Mouse (Mus musculus) stomach, postnatal 0 days (tissue): ENCODE data around the gene Zfp800. TPM values are rescaled to one million over a fixed set of nuclear protein-coding genes. Genes with fewer than 3 reads are reported as not detected.

Experiments
- ATAC-seq: fragments of 200-750 bp; cut with Nextera tagmentation; 2 replicates; pipeline ENCODE4 v1.8.0; 2017; ENCODE audit not compliant: low FRiP score, low TSS enrichment
- DNase-seq: peaks from one replicate; pipeline ENCODE4 v3.0.0-alpha.2; 2016; ENCODE audit warnings: low spot score
- H3K27ac ChIP-seq: fragments of 300-500 bp; sonication (generic); replicated peaks from 2 replicates; pipeline ENCODE4 v1.5.1; 2014; ENCODE audit warnings: mild to moderate bottlenecking, control low read depth
- H3K27me3 ChIP-seq: fragments of 300-500 bp; sonication (generic); 2 replicates; pipeline ENCODE4 v1.6.1; 2014; ENCODE audit warnings: low read length; ENCODE audit not compliant: control insufficient read depth, insufficient read depth
- H3K36me3 ChIP-seq: fragments of 300-500 bp; sonication (generic); 2 replicates; pipeline ENCODE4 v1.6.1; 2014; ENCODE audit warnings: low read length, mixed read lengths; ENCODE audit not compliant: control insufficient read depth, insufficient read depth
- H3K4me1 ChIP-seq: fragments of 300-500 bp; sonication (generic); replicated peaks from 2 replicates; pipeline ENCODE4 v1.6.1; 2014; ENCODE audit warnings: antibody characterized with exemption; ENCODE audit not compliant: control insufficient read depth, insufficient read depth
- H3K4me2 ChIP-seq: fragments of 300-500 bp; sonication (generic); replicated peaks from 2 replicates; pipeline ENCODE4 v1.6.1; 2014; ENCODE audit warnings: low read depth, mild to moderate bottlenecking, control low read depth, moderate library complexity
- H3K4me3 ChIP-seq: fragments of 300-500 bp; sonication (generic); 2 replicates; pipeline ENCODE4 v1.5.1; 2014; ENCODE audit warnings: low read depth, low read length, control low read depth
- H3K9ac ChIP-seq: fragments of 300-500 bp; sonication (generic); 2 replicates; pipeline ENCODE4 v1.6.1; 2014; ENCODE audit warnings: mild to moderate bottlenecking, low read length, control low read depth, mixed read lengths
- H3K9me3 ChIP-seq: fragments of 300-500 bp; sonication (generic); 2 replicates; pipeline ENCODE4 v1.6.1; 2016; ENCODE audit warnings: low read length; ENCODE audit not compliant: control insufficient read depth
- CTCF ChIP-seq: IDR thresholded peaks from 2 replicates; pipeline ENCODE4 v1.5.1; 2016; ENCODE audit warnings: antibody characterized with exemption, low read depth, mild to moderate bottlenecking, moderate library complexity
- EP300 ChIP-seq: optimal IDR thresholded peaks from 2 replicates; pipeline ENCODE3; 2016; ENCODE audit warnings: antibody characterized with exemption
- WGBS: fragments of 180-500 bp; shearing (Covaris S2); extraction: QIAGEN DNeasy Blood & Tissue Kit; methylation state at CpG from one replicate; pipeline ENCODE4 v1.1.7; 2014; 5-methylcytosine and 5-hydroxymethylcytosine counted together
- polyA plus RNA-seq: library from polyadenylated mRNA; unstranded; fragments of >200 nt; fragmentation: Nextera tagmentation; extraction: Ambion mirVana; gene quantifications from 2 replicates; pipeline ENCODE4 v1.2.1, GENCODE M21; 2015

The Zfp800 gene
- polyA plus RNA-seq, 1 experiment from 2014 or later = 18.4 TPM

DNA sequence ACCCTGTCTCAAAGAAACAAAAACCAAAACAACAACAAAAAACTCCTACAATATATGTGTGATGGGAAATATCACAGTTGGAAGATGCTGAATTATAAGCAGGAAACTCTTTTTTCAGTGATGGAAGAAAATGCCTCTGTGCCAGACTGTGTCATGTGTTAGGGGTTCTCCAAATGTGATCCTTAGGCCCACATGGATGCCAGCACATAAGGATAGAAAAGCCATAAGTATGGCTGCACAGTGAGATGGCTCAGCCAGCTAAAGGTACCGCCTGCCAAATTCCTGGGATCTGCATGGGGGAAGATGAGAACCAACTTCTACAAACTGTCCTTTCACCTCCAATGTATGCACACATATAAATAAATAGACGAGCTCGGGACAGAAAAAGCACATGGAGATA is 82.6 kb downstream of the Zfp800 start:
- no peak for ATAC-seq
- H3K4me2 ChIP-seq = no peak overlapping the region
- 80% methylated on average over 3 of the region's 3 CpGs for WGBS

GRCm38 (mm10) chr6:28312067-28312466 is 85.7 kb downstream of the Zfp800 start:
- H3K27ac ChIP-seq = no peak overlapping the region
- no peak for TF ChIP-seq EP300
- TF ChIP-seq CTCF = no peak
- no peak overlapping the region for H3K9ac ChIP-seq
- no peaks in the 10 kb centered on the region for H3K27me3 ChIP-seq
- DNase-seq (no peak), ATAC-seq (no peak)
- H3K4me3 ChIP-seq = no peak overlapping the region
- no peaks in the 10 kb centered on the region for H3K4me1 ChIP-seq
- no peak overlapping the region for H3K4me2 ChIP-seq
- no peaks in the 10 kb centered on the region for H3K36me3 ChIP-seq
- WGBS = 53% methylated on average over 2 of the region's 2 CpGs
- H3K9me3 ChIP-seq = no peaks in the 10 kb centered on the region

More for the DNA sequence above, 82.6 kb downstream of the Zfp800 start:
- Histone ChIP-seq H3K27ac (no peak overlapping the region), H3K9ac (no peak overlapping the region), H3K4me1 (no peaks in the 10 kb centered on the region), H3K27me3 (no peaks in the 10 kb centered on the region), H3K4me3 (no peak overlapping the region), H3K9me3 (no peaks in the 10 kb centered on the region), H3K36me3 (no peaks in the 10 kb centered on the region)
- no peak for TF ChIP-seq EP300
- no peak for TF ChIP-seq CTCF
- DNase-seq = no peak

- ATAC-seq = no peak
- no peaks in the 10 kb centered on the region for H3K4me1 ChIP-seq
- H3K27me3 ChIP-seq = no peaks in the 10 kb centered on the region
- TF ChIP-seq EP300 = no peak
- peak; percentile 60 for TF ChIP-seq CTCF
- H3K4me3 ChIP-seq = no peak overlapping the region
- no peaks in the 10 kb centered on the region for H3K9me3 ChIP-seq
- H3K36me3 ChIP-seq = no peaks in the 10 kb centered on the region
- DNase-seq = no peak
- H3K27ac ChIP-seq = no peak overlapping the region
- no peak overlapping the region for H3K9ac ChIP-seq
- H3K4me2 ChIP-seq = no peak overlapping the region
Observed at GRCm38 (mm10) chr6:28309692-28310091, 88.1 kb downstream of the Zfp800 start.

- no peak for ATAC-seq
- TF ChIP-seq EP300 (no peak), CTCF (no peak)
- H3K36me3 ChIP-seq = no peaks in the 10 kb centered on the region
- no peaks in the 10 kb centered on the region for H3K4me1 ChIP-seq
- no peaks in the 10 kb centered on the region for H3K27me3 ChIP-seq
- whole genome bisulfite sequencing = 85% methylated on average over 3 of the region's 3 CpGs
- H3K9ac ChIP-seq = no peak overlapping the region
- no peak overlapping the region for H3K4me2 ChIP-seq
- no peaks in the 10 kb centered on the region for H3K9me3 ChIP-seq
- no peak for DNase-seq
- no peak overlapping the region for H3K27ac ChIP-seq
- no peak overlapping the region for H3K4me3 ChIP-seq
Observed at GRCm38 (mm10) chr6:28308929-28309328, 88.9 kb downstream of the Zfp800 start.

DNA sequence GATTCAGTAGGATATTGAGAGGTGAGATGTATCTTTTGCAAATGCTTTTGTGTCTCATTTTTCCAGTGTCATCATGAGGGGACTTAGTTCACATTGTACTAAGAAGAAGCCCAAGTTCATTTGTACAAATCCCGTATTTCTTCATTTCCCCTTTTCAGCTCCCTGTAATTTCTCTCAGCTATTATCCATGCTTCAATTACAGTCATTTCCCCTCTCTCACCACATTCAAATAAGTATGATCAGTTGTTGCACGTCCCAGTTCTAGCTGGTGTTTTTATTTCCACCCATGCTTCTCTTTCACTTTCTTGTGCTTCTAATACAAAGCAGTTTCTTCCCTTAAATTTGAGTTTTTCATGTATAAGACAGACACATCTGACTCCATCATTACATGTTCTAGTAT is 91.1 kb downstream of the Zfp800 start:
- no peak for ATAC-seq
- no peak overlapping the region for H3K27ac ChIP-seq
- no peaks in the 10 kb centered on the region for H3K27me3 ChIP-seq
- TF ChIP-seq CTCF = no peak
- TF ChIP-seq EP300 = no peak
- no peaks in the 10 kb centered on the region for H3K36me3 ChIP-seq
- no peak for DNase-seq
- no peaks in the 10 kb centered on the region for H3K9me3 ChIP-seq
- no peak overlapping the region for H3K4me2 ChIP-seq
- 66% methylated on average over 2 of the region's 2 CpGs for WGBS
- H3K9ac ChIP-seq = no peak overlapping the region
- no peaks in the 10 kb centered on the region for H3K4me1 ChIP-seq
- H3K4me3 ChIP-seq = no peak overlapping the region

DNA sequence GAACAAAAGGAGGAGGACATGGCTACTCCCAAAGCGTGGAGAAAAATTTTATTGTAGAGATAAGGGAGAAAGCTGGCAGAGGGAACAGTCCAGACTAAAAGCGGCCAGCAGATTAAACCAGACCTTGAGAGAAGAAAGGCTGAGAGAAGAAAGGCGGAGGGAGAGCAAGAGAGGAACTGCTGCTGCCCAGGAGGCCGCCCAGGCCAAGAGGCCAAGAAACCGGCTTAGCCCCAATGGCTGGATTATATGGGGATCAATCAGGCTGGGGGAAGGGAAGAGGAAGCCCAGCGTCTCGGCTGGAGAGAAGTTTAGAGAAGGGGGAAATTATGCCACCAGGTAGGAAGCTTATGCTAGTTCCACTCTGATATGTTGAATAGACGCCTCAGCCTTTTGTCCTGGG is 101.5 kb downstream of the Zfp800 start:
- DNase-seq (no peak), ATAC-seq (no peak)
- no peaks in the 10 kb centered on the region for H3K36me3 ChIP-seq
- H3K27me3 ChIP-seq = no peaks in the 10 kb centered on the region
- H3K4me2 ChIP-seq = no peak overlapping the region
- no peak for TF ChIP-seq CTCF
- no peak for TF ChIP-seq EP300
- no peak overlapping the region for H3K4me3 ChIP-seq
- H3K4me1 ChIP-seq = no peaks in the 10 kb centered on the region
- 26% methylated on average over 8 of the region's 8 CpGs for WGBS
- H3K9ac ChIP-seq = no peak overlapping the region
- no peak overlapping the region for H3K27ac ChIP-seq
- H3K9me3 ChIP-seq = no peaks in the 10 kb centered on the region
